Mouse (Mus musculus) A20 (cell line): ENCODE results near the gene Gm11733.
A peak's percentile ranks its signal among the peaks of the same experiment; 100 is the strongest.

Source experiments
- DNase-seq: peaks from one replicate; pipeline ENCODE4 v3.0.0-alpha.2; 2011; ENCODE audit warnings: low read depth, low spot score

Gene Gm11733

GRCm38 (mm10) chr11:117478271-117479006 is 5.7 kb upstream of the Gm11733 start:
- no peak for DNase-seq

GRCm38 (mm10) chr11:117479007-117479719 is 5.0 kb upstream of the Gm11733 start:
- DNase-seq = no peak

GRCm38 (mm10) chr11:117479746-117480145 is 4.4 kb upstream of the Gm11733 start:
- no peak for DNase-seq

GRCm38 (mm10) chr11:117482300-117482676 is 1.9 kb upstream of the Gm11733 start:
- DNase-seq = no peak

- no peak for DNase-seq
These were observed 1.3 kb upstream of the Gm11733 start for GRCm38 (mm10) chr11:117482677-117483511.

- no peak for DNase-seq
These were observed 7.4 kb downstream of the Gm11733 start for GRCm38 (mm10) chr11:117491408-117492208.

GRCm38 (mm10) chr11:117492209-117492505 is 8.0 kb downstream of the Gm11733 start:
- DNase-seq = no peak

- DNase-seq = no peak
These were observed 12.6 kb downstream of the Gm11733 start for GRCm38 (mm10) chr11:117496812-117497211.

- no peak for DNase-seq
These were observed 13.3 kb downstream of the Gm11733 start for GRCm38 (mm10) chr11:117497256-117498136.

- no peak for DNase-seq
These were observed 14.0 kb downstream of the Gm11733 start for GRCm38 (mm10) chr11:117498137-117498511.

- no peak for DNase-seq
These were observed 24.8 kb downstream of the Gm11733 start for GRCm38 (mm10) chr11:117508972-117509371.

- DNase-seq = no peak
These were observed 31.7 kb downstream of the Gm11733 start for GRCm38 (mm10) chr11:117515718-117516421.

- DNase-seq = no peak
These were observed 32.2 kb downstream of the Gm11733 start for GRCm38 (mm10) chr11:117516422-117516796.

- DNase-seq = no peak
These were observed 38.0 kb downstream of the Gm11733 start for GRCm38 (mm10) chr11:117521906-117522780.

GRCm38 (mm10) chr11:117522879-117523519 is 38.8 kb downstream of the Gm11733 start:
- no peak for DNase-seq

- peak; percentile 41 for DNase-seq
These were observed 41.6 kb downstream of the Gm11733 start for GRCm38 (mm10) chr11:117525606-117526349.

GRCm38 (mm10) chr11:117532374-117532773 is 48.2 kb downstream of the Gm11733 start:
- no peak for DNase-seq

GRCm38 (mm10) chr11:117534912-117535311 is 50.7 kb downstream of the Gm11733 start:
- DNase-seq = no peak
